Mouse (Mus musculus) embryo, embryonic 9.5 days (tissue): Measurements from ENCODE around the gene Gse1.

Source experiments
- DNase-seq: peaks from one replicate; pipeline ENCODE4 v3.0.0-alpha.2; 2017; ENCODE audit errors: extremely low spot score

Gse1 gene

GRCm38 (mm10) chr8:120479691-120480090, 251.4 kb downstream of the Gse1 start:
- no peak for DNase-seq

GRCm38 (mm10) chr8:120482015-120482689, 253.9 kb downstream of the Gse1 start:
- no peak for DNase-seq

GRCm38 (mm10) chr8:120484460-120484859, 256.2 kb downstream of the Gse1 start:
- no peak for DNase-seq

GRCm38 (mm10) chr8:120485116-120485515, 256.9 kb downstream of the Gse1 start:
- no peak for DNase-seq

- DNase-seq = no peak
Observed at GRCm38 (mm10) chr8:120485551-120486476, 257.6 kb downstream of the Gse1 start.

- DNase-seq = peak; percentile 84
Observed at GRCm38 (mm10) chr8:120486477-120487376, 258.5 kb downstream of the Gse1 start.

GRCm38 (mm10) chr8:120487377-120487728, 259.1 kb downstream of the Gse1 start:
- DNase-seq = no peak

GRCm38 (mm10) chr8:120487729-120488510, 259.7 kb downstream of the Gse1 start:
- peak; percentile 83 for DNase-seq

GRCm38 (mm10) chr8:120488636-120489131, 260.4 kb downstream of the Gse1 start:
- no peak for DNase-seq

GRCm38 (mm10) chr8:120489142-120489754, 261.0 kb downstream of the Gse1 start:
- DNase-seq = no peak

GRCm38 (mm10) chr8:120489771-120490281, 261.6 kb downstream of the Gse1 start:
- DNase-seq = no peak

- DNase-seq = no peak
Observed at GRCm38 (mm10) chr8:120490354-120491141, 262.3 kb downstream of the Gse1 start.

- no peak for DNase-seq
Observed at GRCm38 (mm10) chr8:120491166-120491793, 263.0 kb downstream of the Gse1 start.

- no peak for DNase-seq
Observed at GRCm38 (mm10) chr8:120492193-120492880, 264.1 kb downstream of the Gse1 start.

- DNase-seq = no peak
Observed at GRCm38 (mm10) chr8:120492881-120493220, 264.6 kb downstream of the Gse1 start.

- DNase-seq = no peak
Observed at GRCm38 (mm10) chr8:120493508-120494464, 265.5 kb downstream of the Gse1 start.

GRCm38 (mm10) chr8:120494903-120495302, 266.6 kb downstream of the Gse1 start:
- no peak for DNase-seq
